Mouse (Mus musculus): ENCODE measurements around the gene Foxp2. TPM values are rescaled to one million over a fixed set of nuclear protein-coding genes. Genes with fewer than 3 reads are reported as not detected.

Foxp2 gene
- polyA plus RNA-seq (2016; fragmentation: Nextera tagmentation; extraction: Ambion mirVana) = 48.3 and 62.0 TPM in 2 replicates

DNA sequence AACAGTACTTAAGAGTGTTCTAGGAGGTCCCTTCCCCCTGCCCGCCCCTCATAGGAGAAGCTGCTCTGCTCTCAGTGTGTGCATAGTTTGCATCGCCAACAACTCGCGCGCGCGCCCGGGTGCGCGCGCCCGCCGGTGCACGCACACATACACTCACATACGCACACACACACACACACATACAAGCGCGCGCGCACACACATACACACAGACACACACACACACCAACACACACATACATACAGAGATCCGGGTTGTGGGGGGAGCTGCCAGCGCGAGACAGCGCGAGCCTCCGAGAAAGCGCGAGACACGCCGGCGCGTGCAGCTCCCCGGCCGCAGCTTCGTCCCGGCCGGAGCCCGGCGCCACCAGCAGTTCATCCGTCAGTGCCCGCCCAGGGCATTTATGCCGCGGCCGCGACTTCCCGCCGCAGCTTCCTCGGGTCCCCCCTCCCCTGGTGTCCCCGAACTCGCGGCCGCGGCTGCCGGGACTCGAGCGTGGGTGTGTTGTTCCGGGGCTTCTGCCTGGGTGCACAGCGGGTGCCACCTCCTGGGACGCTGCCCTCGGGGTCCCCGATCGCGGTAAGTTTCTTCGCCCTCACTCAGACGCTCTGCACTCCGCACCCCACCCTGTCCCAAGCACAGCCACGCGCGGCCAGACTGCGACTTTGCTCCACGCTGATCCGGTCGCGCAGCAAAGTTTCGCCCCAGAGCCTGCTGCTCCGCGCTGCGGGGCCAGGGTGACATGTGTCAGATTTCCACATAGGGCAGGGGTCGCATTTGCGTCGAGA, at the start of gene Foxp2:
Gene Foxp2, plus strand, starts transcription at position 167 of the 788 bp plus-strand sequence.
- Histone ChIP-seq H3K9me3 (no peaks in the 10 kb centered on the region), H3K27ac (replicated peaks) (peak within 1 kb of the TSS; percentile 84), H3K4me2 (replicated peaks) (peak within 1 kb of the TSS; percentile 93), H3K36me3 (no peaks in the 10 kb centered on the region), H3K9ac (replicated peaks) (peak within 1 kb of the TSS; percentile 78), H3K4me3 (peak within 1 kb of the TSS; percentile 75), H3K4me1 (peaks cover 39% of the 10 kb centered on the region), H3K27me3 (peaks cover 10% of the 10 kb centered on the region)
- peak; percentile 73 for ATAC-seq (ENCODE audit: low FRiP score, low read depth)
- WGBS = under 1% methylated on average over 66 of the region's 80 CpGs

DNA sequence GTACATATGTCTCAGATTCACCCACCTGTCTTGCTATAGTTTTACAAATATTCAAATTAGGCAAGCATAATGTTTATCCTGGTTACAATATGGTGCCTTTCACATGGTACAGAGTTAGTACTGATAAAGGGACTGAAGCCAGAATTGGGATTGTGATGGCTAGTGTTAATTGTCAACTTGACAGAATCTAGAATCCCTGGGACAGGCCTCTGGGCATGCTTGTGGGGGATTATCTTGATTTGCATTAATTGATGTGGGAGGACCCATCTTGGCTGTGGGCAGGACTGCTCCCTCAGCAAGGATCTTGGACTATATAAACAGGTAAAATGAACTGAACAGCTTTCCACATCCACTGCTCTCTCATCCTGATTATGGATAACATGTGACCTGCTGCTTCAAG, 15.9 kb upstream of the Foxp2 start:
- peak; percentile 76 for ATAC-seq (ENCODE audit: low FRiP score, low read depth)
- Histone ChIP-seq H3K4me3 (no peak overlapping the region), H3K4me2 (replicated peaks) (no peak overlapping the region), H3K9ac (replicated peaks) (no peak overlapping the region), H3K36me3 (no peaks in the 10 kb centered on the region), H3K9me3 (no peaks in the 10 kb centered on the region), H3K27me3 (no peaks in the 10 kb centered on the region), H3K4me1 (no peaks in the 10 kb centered on the region), H3K27ac (replicated peaks) (no peak overlapping the region)

DNA sequence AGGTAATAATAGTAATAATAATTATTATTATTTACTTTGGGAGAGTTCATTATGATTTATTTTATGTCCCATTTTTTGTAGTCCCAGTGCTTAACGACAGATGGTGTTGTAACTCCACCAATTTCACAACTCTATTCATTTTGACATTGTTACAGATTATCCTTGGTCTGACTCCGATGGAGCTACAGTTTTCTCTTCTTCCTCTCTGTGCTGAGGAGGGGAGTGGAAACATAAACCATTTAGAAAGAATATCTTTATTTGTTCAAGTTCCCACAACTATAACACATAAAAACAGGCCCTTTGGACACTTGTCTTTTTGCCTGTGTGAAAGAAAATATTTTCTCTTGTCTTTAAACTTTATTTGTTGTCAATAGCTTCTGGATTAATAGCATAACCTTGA, 4.1 kb upstream of the Foxp2 start:
- Histone ChIP-seq H3K36me3 (no peaks in the 10 kb centered on the region), H3K4me3 (no peak overlapping the region), H3K27me3 (peaks cover 3% of the 10 kb centered on the region; the same call in 1 of the 2 replicates), H3K4me2 (replicated peaks) (no peak overlapping the region), H3K4me1 (peaks cover 31% of the 10 kb centered on the region), H3K9ac (replicated peaks) (no peak overlapping the region), H3K9me3 (no peaks in the 10 kb centered on the region), H3K27ac (replicated peaks) (no peak overlapping the region)
- 5% methylated on average over 2 of the region's 2 CpGs for WGBS
- no peak for ATAC-seq (ENCODE audit: low FRiP score, low read depth)

DNA sequence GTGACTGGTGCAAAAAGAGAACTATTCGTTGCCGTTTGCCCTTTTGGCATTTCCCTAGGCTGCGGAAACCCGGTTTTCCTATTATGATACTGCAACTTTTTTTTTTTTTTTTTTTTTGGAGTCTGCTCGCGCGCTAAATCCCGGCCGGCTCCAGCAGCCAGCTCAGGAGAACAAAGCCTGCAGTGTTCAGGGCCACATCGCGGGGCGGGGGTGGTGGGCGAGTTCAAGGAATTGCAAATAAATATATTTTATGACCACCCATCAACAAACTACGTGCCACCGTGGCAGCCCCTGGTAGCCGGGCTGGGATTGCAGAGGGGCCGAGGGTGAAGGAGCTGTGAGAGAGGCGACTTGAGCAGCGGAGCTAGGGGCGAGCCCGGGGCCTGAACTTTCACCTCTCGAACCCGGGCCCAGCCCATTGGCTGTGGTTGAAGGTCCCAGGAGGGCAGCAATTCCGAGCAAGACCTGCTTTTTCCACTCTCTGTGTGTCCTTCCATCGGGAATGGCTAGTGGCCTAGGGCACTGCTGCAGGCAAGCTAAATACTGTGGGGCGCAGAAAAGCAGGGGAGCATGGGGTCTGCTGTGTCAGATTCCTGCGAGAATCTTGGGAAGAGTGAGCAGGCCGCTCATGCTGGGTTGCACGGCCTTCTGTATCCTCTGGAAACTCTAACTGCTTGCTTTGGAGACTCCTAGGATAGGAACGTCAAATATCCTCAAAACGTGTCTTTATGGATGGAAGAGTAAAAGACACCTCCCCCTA, 2.9 kb upstream of the Foxp2 start:
- Histone ChIP-seq H3K9me3 (no peaks in the 10 kb centered on the region), H3K27ac (replicated peaks) (no peak overlapping the region; the same call in 1 of the 2 replicates), H3K9ac (replicated peaks) (peak overlapping the region; percentile 44), H3K4me3 (peak overlapping the region; percentile 37), H3K36me3 (no peaks in the 10 kb centered on the region), H3K27me3 (peaks cover 5% of the 10 kb centered on the region), H3K4me1 (peaks cover 37% of the 10 kb centered on the region), H3K4me2 (replicated peaks) (peak overlapping the region; percentile 93)
- 2% methylated on average over 31 of the region's 31 CpGs for WGBS
- 0 out of 2 replicates have a peak, but pooled peaks have one; percentile 3 for ATAC-seq (ENCODE audit: low FRiP score, low read depth)

DNA sequence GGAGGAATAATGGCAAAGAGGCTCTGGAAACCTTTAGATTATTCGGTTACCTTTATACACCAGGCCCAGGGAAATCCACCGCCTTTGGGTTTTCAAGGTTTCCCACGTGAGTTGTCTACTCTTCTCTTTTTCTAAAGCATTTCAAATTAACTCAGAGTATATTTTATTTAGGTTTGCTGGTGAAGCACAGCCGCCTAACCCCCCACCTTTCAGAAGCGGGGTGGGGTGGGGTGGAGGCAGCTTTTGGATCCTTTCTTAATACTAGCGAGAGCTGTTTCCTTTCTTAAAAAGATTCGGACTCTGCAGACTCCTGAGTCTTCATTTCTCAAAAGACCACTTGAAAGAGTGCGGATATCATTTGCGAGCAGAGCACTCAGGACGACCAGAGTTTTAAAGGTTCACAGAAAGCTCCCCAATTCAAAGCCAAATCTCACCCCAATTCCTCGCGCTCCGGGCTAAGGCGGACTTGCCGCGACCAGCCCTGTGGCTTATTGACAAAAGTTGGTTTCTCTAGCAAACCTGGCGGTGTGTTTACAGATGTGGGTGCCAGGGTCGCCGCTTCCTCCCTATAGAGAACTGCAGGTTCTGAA, 2.0 kb upstream of the Foxp2 start:
- H3K4me1 ChIP-seq = peaks cover 39% of the 10 kb centered on the region
- H3K9ac ChIP-seq (replicated peaks) = peak overlapping the region; percentile 78

DNA sequence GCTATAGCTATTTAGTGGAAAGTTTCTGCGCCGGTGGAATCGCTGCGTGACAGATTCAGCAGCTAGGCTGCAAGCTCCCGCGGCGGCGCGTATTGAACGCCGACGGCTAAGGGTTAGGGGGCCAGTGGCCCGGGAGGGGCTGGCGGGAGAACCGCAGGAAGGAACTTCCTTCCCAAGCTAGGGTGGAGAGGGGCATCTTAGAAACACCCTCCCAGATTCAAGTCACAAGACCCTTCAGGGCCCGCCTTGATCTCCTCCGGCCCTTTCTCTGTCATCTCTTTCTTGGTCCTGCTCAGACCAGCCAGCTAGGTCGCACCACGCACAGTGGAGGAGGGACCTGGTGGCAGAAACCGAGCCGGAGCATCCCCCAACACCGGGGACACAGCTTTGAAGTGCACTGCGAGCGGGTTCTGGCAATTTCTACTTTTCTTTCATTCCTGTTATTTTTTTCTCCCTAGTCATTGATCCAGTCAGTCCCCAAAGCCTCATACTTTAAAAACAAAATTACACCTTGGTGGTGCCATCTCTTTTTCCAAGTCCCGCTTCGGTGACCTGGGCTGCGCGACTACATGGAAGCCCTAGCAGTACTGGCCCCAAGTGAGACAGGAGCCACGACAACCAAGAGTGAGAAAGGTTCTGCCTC, 1.1 kb upstream of the Foxp2 start:
- ATAC-seq (ENCODE audit: low FRiP score, low read depth) = peak; percentile 32
- Histone ChIP-seq H3K4me1 (peaks cover 39% of the 10 kb centered on the region), H3K4me2 (replicated peaks) (peak overlapping the region; percentile 93), H3K9ac (replicated peaks) (peak overlapping the region; percentile 78), H3K36me3 (no peaks in the 10 kb centered on the region), H3K9me3 (no peaks in the 10 kb centered on the region), H3K4me3 (peak overlapping the region; percentile 75), H3K27me3 (peaks cover 10% of the 10 kb centered on the region), H3K27ac (replicated peaks) (peak overlapping the region; percentile 84)
- under 1% methylated on average over 29 of the region's 29 CpGs for WGBS

More for the DNA sequence above, 2.0 kb upstream of the Foxp2 start:
- peak overlapping the region; percentile 43; the same call in 1 of the 2 replicates for H3K27ac ChIP-seq (replicated peaks)
- no peaks in the 10 kb centered on the region for H3K36me3 ChIP-seq
- no peaks in the 10 kb centered on the region for H3K9me3 ChIP-seq
- no peak for ATAC-seq (ENCODE audit: low FRiP score, low read depth)
- WGBS = 3% methylated on average over 19 of the region's 19 CpGs
- peaks cover 10% of the 10 kb centered on the region for H3K27me3 ChIP-seq
- H3K4me3 ChIP-seq = peak overlapping the region; percentile 75
- H3K4me2 ChIP-seq (replicated peaks) = peak overlapping the region; percentile 93

DNA sequence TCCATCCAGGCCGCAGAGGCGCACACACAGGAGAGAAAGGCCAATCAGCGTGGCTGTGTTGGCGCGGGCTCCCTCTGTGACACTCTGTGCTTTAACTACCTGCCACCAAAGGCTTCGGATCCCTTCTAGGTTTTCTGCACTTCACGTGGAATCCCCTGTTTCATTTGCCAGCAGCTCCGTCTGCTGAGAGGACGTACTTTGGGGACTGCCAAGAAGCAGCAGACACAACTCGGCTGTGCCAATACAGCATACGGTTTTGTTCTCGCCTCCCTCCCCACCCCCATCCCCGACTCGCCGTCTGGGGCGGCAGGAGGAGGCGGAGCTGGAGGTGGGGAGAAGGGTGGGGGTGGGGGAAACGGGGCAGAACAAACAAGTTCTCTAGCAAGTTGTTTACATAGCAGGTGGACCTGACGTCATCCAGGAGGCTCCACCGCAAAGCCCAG, 549 bp upstream of the Foxp2 start:
- H3K4me3 ChIP-seq = peak overlapping the region; percentile 75
- H3K4me2 ChIP-seq (replicated peaks) = peak overlapping the region; percentile 93
- no peaks in the 10 kb centered on the region for H3K9me3 ChIP-seq
- H3K27me3 ChIP-seq = peaks cover 10% of the 10 kb centered on the region
- H3K36me3 ChIP-seq = no peaks in the 10 kb centered on the region
- WGBS = 1% methylated on average over 20 of the region's 20 CpGs
- peak overlapping the region; percentile 78 for H3K9ac ChIP-seq (replicated peaks)
- peak; percentile 83 for ATAC-seq (ENCODE audit: low FRiP score, low read depth)
- peaks cover 39% of the 10 kb centered on the region for H3K4me1 ChIP-seq
- peak overlapping the region; percentile 84 for H3K27ac ChIP-seq (replicated peaks)

DNA sequence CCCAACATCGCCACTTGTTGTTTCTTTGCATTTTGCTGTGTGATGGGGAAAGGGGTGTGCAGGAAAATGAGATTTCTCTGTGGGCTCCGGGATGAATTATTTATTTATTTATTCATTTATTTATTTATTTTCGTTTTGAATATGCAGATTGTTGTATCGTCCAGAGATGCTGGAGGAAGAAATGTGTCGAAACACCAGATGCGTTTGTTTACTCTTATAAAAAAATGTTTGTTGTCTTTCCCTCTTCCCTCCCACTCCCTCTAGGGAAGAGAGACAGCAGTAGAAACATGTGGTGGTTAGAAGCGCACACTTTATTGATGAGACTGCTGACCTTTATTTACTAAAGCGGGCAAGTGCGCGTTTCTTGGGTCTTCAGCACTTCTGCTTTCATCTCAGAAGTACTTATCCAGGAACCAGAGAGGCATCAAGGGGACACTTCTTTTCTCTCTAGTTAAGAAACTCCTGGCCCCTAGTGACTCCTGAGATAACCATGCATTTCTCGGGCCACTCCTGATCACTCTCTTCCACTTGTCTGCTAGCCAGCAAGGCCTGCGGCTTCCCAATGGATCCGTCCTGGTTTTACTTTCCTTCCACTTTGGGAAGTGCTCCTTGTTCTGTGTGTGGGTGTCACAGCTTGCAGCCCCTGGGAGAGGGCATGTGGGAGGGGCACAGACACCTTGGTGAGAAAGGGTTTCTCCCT, 972 bp downstream of the Foxp2 start:
- Histone ChIP-seq H3K27ac (replicated peaks) (peak overlapping the region; percentile 84; the same call in 1 of the 2 replicates), H3K27me3 (peaks cover 10% of the 10 kb centered on the region), H3K9me3 (no peaks in the 10 kb centered on the region), H3K4me3 (peak overlapping the region; percentile 75), H3K4me1 (peaks cover 39% of the 10 kb centered on the region), H3K4me2 (replicated peaks) (peak overlapping the region; percentile 93), H3K36me3 (no peaks in the 10 kb centered on the region), H3K9ac (replicated peaks) (peak overlapping the region; percentile 78)
- 4% methylated on average over 13 of the region's 13 CpGs for WGBS
- ATAC-seq (ENCODE audit: low FRiP score, low read depth) = no peak

DNA sequence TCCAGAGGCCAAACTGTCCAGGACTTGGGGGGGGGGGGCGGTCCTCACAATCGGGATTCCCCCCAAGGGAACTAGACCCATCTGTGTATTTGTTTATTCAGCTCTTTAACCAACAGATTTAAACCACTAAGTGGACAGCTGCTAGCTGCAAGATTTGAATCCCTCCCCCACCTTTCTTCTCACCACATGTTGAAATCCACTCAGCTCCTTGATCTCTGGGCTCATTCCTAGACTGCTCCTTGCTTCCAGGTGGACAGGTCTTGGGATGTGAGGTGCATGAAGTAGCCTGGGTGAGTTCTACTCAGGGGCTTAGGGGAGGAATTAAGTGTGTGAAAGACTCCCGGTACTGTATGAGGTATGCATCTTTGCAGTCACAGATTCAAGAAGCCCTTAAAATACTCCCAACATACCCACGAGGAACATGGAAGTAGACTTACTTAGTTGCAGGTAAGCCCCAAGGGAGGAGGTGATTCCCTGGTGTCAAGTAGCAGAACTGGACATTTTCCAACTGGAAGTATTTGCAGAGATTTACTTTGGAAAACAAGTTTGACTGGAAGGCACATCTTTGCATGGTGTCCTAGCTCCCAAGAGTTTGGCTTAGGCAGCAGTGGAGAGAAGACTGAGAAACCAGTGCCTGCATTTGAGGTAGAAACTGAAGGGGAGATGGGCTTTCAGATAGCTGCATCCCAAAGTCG, 2.3 kb downstream of the Foxp2 start:
- H3K27ac ChIP-seq (replicated peaks) = no peak overlapping the region
- H3K27me3 ChIP-seq = peaks cover 10% of the 10 kb centered on the region
- peaks cover 36% of the 10 kb centered on the region for H3K4me1 ChIP-seq
- no peak for ATAC-seq (ENCODE audit: low FRiP score, low read depth)
- H3K9ac ChIP-seq (replicated peaks) = no peak overlapping the region
- no peaks in the 10 kb centered on the region for H3K36me3 ChIP-seq
- 0 out of 2 replicates have a peak overlapping the region, but pooled peaks have one; percentile 3 for H3K4me3 ChIP-seq
- WGBS = 42% methylated on average over 5 of the region's 5 CpGs
- H3K4me2 ChIP-seq (replicated peaks) = peak overlapping the region; percentile 93
- H3K9me3 ChIP-seq = no peaks in the 10 kb centered on the region

DNA sequence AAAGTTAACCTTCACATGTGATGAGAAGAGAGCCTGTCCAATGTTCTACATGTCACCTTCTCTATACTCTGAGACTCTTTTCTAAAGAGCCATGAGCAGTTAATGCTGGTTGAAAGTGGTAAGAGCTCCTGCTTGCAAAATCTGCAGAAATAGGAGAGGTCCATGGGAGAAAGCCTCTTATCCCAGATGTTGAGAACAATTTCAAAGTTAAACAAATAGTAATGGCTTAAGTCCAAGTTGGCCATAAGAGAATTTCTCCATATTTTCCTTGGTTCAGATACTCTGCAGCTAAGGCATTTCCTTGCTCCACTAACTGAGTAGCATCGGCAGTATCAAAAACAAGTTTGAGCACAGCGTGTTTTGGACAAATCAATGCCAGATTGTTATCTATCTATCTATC, 13.9 kb downstream of the Foxp2 start:
- no peaks in the 10 kb centered on the region for H3K36me3 ChIP-seq
- ATAC-seq (ENCODE audit: low FRiP score, low read depth) = no peak
- no peak overlapping the region for H3K4me3 ChIP-seq
- no peaks in the 10 kb centered on the region for H3K27me3 ChIP-seq
- no peaks in the 10 kb centered on the region for H3K4me1 ChIP-seq
- H3K9me3 ChIP-seq = no peaks in the 10 kb centered on the region
- no peak overlapping the region for H3K4me2 ChIP-seq (replicated peaks)
- H3K9ac ChIP-seq (replicated peaks) = no peak overlapping the region
- 96% methylated on average over 2 of the region's 2 CpGs for WGBS
- H3K27ac ChIP-seq (replicated peaks) = no peak overlapping the region

DNA sequence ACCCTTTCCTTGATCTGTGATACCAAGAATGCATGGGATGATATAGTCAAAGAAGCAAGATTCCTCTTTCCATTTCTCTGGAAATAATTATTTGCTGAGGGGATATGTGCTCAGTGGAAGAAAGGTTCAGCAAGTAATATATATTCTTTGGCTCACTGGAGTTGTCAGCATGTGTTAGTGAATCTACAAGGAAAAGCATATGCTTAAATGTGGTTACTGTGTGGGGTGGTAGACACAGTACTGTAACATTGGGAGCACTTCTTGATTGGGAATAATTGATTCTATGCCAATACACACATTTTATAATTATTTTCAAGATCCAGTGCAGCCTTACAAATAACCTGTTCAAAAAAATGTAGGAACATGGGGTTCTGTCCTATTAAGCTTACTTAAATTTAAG, 21.6 kb downstream of the Foxp2 start:
- H3K4me2 ChIP-seq (replicated peaks) = no peak overlapping the region
- no peaks in the 10 kb centered on the region for H3K27me3 ChIP-seq
- H3K9ac ChIP-seq (replicated peaks) = no peak overlapping the region
- H3K27ac ChIP-seq (replicated peaks) = no peak overlapping the region
- no peak overlapping the region for H3K4me3 ChIP-seq
- H3K4me1 ChIP-seq = no peaks in the 10 kb centered on the region
- H3K9me3 ChIP-seq = no peaks in the 10 kb centered on the region
- H3K36me3 ChIP-seq = no peaks in the 10 kb centered on the region
- ATAC-seq (ENCODE audit: low FRiP score, low read depth) = no peak

All from midbrain, embryonic 12.5 days (tissue).